Mouse (Mus musculus) spleen, adult 2 months (tissue): ENCODE measurements around the gene Spib.

Source experiments
- CTCF ChIP-seq: fragments of 200-500 bp; IDR thresholded peaks from 2 replicates; pipeline ENCODE4 v1.5.1; 2011; ENCODE audit warnings: mild to moderate bottlenecking, inconsistent platforms; ENCODE audit not compliant: insufficient read depth, insufficient read length, insufficient replicate concordance; ENCODE audit errors: extremely low read depth
- POLR2A ChIP-seq: fragments of 200-500 bp; IDR thresholded peaks from 2 replicates; pipeline ENCODE4 v1.6.1; 2011; ENCODE audit warnings: low read depth, low read length, inconsistent platforms

GRCm38 (mm10) chr7:44551731-44552130 is 19.9 kb upstream of the Spib start:
- no peak for TF ChIP-seq CTCF
- no peak for TF ChIP-seq POLR2A
